Mouse (Mus musculus): ENCODE data around the gene Rbfox1.

The Rbfox1 gene

DNA sequence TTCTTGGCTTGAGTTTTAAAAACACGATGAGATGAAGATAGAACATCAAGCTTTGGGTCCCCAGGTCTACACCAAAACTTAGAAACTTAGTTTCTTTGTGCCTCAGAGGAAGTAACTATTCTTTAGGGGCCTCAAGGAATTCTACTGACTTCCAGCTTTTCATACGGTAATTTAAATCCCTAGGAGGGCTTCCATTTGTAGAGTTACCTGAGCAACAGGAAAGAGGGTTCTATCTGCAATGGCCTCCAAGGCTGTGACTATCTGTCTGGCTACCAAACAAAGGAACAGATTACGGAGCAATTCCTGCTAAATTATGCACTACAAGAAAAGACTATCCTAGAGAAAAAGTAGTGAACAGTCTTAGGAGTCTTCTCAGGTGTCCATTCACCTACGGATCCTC, 1189.6 kb downstream of the Rbfox1 start:
- no peak for DNase-seq (ENCODE audit: inconsistent age in 2 of 2, low spot score in 1 of 2)

DNA sequence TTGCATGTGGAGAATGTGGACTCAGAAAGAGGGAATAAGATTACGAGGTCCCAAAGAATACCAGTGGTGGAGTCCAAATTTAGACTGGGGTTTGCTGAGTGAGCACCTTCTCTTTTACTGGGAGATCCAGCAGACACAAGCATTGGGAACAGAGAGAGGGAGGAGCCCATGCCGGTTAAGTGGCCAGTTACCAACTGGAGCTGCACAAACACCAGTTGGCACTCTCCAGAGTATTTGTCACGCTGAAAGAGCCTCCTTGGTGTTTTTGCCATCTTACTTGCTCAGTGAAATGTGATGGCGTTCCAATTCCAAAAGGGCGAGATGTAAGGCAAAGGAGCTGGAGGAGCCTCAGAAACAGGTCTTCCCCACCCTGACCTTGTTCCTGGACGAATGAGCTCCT, 1190.6 kb downstream of the Rbfox1 start:
- no peak for DNase-seq (ENCODE audit: inconsistent age in 2 of 2, low spot score in 1 of 2)

GRCm38 (mm10) chr16:7076305-7076704, 1191.2 kb downstream of the Rbfox1 start:
- no peak for DNase-seq (ENCODE audit: inconsistent age in 2 of 2, low spot score in 1 of 2)

GRCm38 (mm10) chr16:7076707-7077106, 1191.6 kb downstream of the Rbfox1 start:
- DNase-seq (ENCODE audit: inconsistent age in 2 of 2, low spot score in 1 of 2) = no peak

GRCm38 (mm10) chr16:7081074-7081568, 1196.0 kb downstream of the Rbfox1 start:
- no peak for DNase-seq (ENCODE audit: inconsistent age in 2 of 2, low spot score in 1 of 2)

DNA sequence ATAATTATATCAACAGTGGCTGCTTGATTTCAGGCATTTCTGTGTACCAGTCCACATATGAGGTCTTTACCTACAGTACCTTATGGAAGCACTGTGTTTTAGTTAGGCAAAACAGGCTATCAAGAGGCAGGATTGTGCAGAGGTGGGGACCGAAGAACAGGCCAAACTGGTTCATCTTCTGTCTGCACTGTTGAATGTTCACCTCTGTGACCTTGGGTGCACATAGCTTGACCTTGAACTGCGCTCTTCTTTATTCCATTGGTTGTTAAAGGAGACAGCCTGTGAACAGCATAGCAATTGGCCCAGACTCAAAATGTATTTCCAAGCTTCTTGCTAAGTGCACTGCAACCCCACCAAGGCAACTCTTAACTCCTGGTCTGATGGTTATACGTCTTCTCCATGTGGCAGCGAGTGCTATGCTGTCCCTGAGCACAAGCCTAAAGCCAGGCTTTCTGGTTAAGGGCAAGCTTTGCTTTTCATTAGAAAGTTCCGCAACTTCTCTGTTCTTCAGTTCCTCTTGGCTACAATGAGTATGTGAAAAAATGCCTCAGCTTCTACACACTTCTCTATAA, 1196.6 kb downstream of the Rbfox1 start:
- DNase-seq (ENCODE audit: inconsistent age in 2 of 2, low spot score in 1 of 2) = no peak

DNA sequence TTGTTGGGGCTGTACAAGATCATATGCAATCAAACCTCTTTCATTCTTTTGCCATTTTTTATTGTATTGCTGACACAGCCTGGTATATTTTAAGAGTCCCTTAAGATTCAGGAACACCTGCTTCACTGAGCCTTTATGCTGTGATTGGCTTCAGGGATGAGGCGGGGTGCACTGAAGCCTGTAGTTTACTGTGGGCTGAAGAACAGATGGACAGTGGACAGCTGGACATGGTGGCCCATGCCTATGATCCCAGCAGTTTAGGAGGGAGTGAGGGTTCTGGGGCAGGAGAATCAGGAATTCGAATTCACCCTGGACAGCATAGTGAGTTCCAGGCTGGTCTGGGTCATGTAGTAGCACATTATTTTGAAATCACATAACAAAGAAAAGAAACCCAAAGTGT, 1198.8 kb downstream of the Rbfox1 start:
- DNase-seq (ENCODE audit: inconsistent age in 2 of 2, low spot score in 1 of 2) = no peak

- no peak for DNase-seq (ENCODE audit: inconsistent age in 2 of 2, low spot score in 1 of 2)
Measured at GRCm38 (mm10) chr16:7088601-7089430, 1203.7 kb downstream of the Rbfox1 start.

- no peak for DNase-seq (ENCODE audit: inconsistent age in 2 of 2, low spot score in 1 of 2)
Measured at GRCm38 (mm10) chr16:7089475-7089874, 1204.3 kb downstream of the Rbfox1 start.

- no peak for DNase-seq (ENCODE audit: inconsistent age in 2 of 2, low spot score in 1 of 2)
Measured at GRCm38 (mm10) chr16:7090205-7090604, 1205.0 kb downstream of the Rbfox1 start.

GRCm38 (mm10) chr16:7092811-7093210, 1207.7 kb downstream of the Rbfox1 start:
- no peak for DNase-seq (ENCODE audit: inconsistent age in 2 of 2, low spot score in 1 of 2)

DNA sequence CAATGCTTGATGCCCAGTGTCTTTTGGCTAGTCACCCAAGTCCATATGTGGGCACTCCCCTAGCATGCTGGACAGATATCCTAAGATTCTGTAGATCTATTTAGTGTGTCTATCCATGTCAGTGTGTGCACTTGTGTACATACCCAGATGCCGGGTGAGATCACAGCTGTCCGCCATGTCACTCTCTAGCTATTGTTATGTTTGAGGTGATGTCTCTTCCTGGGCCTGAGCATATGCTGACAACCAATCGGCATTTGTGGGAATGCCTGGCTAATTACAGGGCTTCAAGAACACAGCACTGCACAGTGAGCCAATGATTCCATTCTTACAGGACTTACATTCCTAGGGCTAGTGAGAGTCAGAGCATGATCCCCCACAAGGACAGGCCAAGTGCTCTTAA, 1208.5 kb downstream of the Rbfox1 start:
- DNase-seq (ENCODE audit: inconsistent age in 2 of 2, low spot score in 1 of 2) = no peak

GRCm38 (mm10) chr16:7094181-7094749, 1209.1 kb downstream of the Rbfox1 start:
- DNase-seq (ENCODE audit: inconsistent age in 2 of 2, low spot score in 1 of 2) = peak in 1 of 2 experiments; percentile 20

DNA sequence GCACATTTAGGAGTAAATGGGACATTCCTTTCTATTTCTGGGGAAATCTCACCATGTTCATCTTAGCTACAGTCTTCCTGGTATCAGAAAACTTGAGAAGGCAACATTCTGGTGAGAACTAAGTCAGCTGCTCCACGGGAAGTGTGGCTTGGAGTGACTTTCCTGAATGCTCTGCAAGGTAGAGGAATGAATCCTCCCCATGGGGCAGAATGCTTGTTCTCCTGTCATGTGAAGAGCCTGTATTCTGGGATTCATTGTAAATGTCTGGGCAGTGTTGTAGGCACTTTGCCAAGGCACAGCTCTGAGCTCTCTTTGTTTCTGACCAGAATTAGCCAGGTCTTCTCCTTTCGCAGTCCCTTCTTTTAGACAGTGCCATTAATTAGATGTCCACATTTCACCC, 1211.9 kb downstream of the Rbfox1 start:
- no peak for DNase-seq (ENCODE audit: inconsistent age in 2 of 2, low spot score in 1 of 2)

DNA sequence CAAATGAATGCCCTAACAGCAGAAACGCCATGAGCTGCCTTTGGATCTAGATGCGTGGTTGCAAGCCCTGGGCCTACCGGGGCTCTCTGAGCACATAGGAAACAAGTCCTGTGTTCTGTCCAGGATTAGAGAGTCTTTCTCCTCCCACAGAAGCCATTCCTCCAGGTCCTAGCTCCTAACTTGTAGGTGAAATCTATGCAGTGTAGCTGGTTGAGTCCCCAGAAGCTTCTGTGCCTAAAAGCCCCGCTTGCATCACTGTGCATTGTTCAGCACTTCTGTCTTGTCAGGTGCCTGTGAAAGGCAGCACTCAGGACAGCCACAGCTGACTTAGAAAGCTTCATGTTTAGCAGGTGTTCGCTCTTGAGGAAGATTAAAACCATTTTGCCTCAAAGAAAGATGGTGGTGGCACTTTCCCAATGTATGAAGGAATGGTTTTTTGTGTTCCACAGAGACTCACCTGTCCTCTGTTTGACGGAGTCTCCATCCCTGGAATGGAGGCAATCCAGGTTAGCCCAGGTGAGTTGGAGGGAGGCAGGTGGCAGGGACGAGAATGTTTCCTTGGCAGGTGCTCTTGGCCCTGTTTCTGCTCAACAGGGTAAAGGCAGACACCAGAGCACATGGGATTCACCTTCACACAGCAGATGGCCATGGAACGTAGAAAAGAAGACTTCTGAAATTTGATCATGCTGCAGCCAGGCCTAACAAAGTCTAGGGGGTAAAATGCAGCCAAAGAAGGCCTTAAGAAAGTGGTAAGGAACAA, 1213.0 kb downstream of the Rbfox1 start:
- DNase-seq (ENCODE audit: inconsistent age in 2 of 2, low spot score in 1 of 2) = no peak

- peak in 1 of 2 experiments; percentile 66 for DNase-seq (ENCODE audit: inconsistent age in 2 of 2, low spot score in 1 of 2)
Measured at GRCm38 (mm10) chr16:7099506-7100300, 1214.5 kb downstream of the Rbfox1 start.

- peak in 1 of 2 experiments; percentile 49 for DNase-seq (ENCODE audit: inconsistent age in 2 of 2, low spot score in 1 of 2)
Measured at GRCm38 (mm10) chr16:7102486-7102885, 1217.3 kb downstream of the Rbfox1 start.

DNA sequence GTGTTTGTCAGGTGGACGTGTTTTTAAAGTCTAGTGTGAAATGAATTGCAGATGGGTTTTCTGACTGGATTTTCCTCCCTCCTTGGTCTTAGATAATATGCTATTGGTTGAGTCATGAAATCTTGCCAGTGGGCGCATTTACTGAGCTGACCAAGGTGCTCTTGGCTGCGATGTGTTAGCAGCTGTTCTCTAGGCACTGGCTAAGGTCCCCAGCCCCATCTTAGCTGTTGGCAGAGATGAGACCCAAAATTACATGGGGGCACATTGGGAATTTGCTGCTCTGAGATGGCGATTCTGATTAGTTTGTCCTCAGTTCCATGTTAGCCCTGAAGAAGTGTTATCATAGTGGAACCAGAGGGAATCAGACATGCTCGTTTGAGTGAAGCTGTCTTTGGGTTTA, 1218.1 kb downstream of the Rbfox1 start:
- no peak for DNase-seq (ENCODE audit: inconsistent age in 2 of 2, low spot score in 1 of 2)

DNA sequence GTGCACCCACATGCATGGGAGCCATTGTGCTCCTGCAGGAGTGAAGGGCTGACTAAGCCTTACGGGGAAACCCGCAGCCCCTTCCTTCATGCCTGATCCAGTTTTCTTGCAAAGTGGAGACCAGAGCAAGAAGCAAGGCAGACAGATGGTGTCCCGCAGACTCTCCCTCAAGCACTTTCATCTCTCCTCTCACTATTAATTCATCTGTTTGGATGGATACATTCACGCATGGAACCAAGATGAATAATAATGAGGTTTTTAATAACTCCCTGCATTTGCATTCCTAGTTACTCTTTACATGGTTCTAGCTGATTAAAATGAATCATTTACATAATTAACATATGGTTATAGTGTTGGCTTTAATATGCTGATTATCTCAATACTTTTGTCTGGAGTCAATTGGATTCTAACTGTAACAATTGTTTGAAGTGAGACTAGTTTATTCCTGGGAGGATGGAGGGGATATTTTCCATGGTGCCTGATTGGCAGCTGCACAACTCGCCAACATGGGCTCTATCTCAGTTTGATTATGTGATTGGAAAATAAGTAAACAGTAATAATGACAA, 1221.4 kb downstream of the Rbfox1 start:
- DNase-seq (ENCODE audit: inconsistent age in 2 of 2, low spot score in 1 of 2) = no peak

DNA sequence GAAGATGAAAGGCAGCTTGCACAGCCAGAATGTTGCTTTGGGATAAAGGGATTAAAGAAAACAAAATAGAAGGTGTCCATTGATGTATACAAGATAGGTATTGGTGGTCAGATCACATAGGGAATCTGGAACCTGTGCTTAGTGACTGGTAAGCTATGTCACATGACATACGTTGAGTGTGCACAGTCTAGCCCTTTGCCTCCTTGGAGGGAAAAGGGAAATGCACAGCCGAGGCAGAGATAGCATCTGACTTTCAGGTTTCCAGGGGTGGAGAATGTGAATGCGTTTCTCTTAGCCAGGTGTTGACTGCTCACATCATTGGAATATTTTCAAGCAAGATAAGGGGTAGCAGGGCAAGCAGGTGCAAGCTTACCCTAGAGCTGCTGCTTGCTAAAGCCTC, 1230.8 kb downstream of the Rbfox1 start:
- DNase-seq (ENCODE audit: inconsistent age in 2 of 2, low spot score in 1 of 2) = no peak
